Mouse (Mus musculus): ENCODE measurements around the gene Fuk.

Fuk gene

GRCm38 (mm10) chr8:110901839-110902578 is at the start of gene Fuk:
Gene Fuk (minus strand): TSS chr8:110902488.
- WGBS, result 2% methylated on average over 30 of the region's 30 CpGs

- 50% methylated on average over 17 of the region's 17 CpGs for WGBS
These were observed 47.8 kb upstream of the Fuk start for GRCm38 (mm10) chr8:110950065-110950484.

- WGBS, result 77% methylated on average over 4 of the region's 4 CpGs
These were observed 43.4 kb upstream of the Fuk start for GRCm38 (mm10) chr8:110945716-110946115.

- 85% methylated on average over 7 of the region's 7 CpGs for WGBS
These were observed 42.1 kb upstream of the Fuk start for GRCm38 (mm10) chr8:110944276-110944876.

GRCm38 (mm10) chr8:110941453-110941948 is 39.2 kb upstream of the Fuk start:
- 35% methylated on average over 10 of the region's 10 CpGs for WGBS

GRCm38 (mm10) chr8:110940682-110941452 is 38.6 kb upstream of the Fuk start:
- WGBS, result 69% methylated on average over 15 of the region's 15 CpGs

GRCm38 (mm10) chr8:110938882-110939589 is 36.7 kb upstream of the Fuk start:
- WGBS, result 25% methylated on average over 6 of the region's 6 CpGs

- 43% methylated on average over 12 of the region's 12 CpGs for WGBS
These were observed 33.9 kb upstream of the Fuk start for GRCm38 (mm10) chr8:110936217-110936616.

- WGBS, result 89% methylated on average over 2 of the region's 2 CpGs
These were observed 31.0 kb upstream of the Fuk start for GRCm38 (mm10) chr8:110933272-110933671.

- WGBS, result 86% methylated on average over 3 of the region's 3 CpGs
These were observed 30.2 kb upstream of the Fuk start for GRCm38 (mm10) chr8:110932444-110932843.

GRCm38 (mm10) chr8:110931176-110931939 is 29.1 kb upstream of the Fuk start:
- 45% methylated on average over 12 of the region's 12 CpGs for WGBS

GRCm38 (mm10) chr8:110929672-110930071 is 27.4 kb upstream of the Fuk start:
- 98% methylated on average over 8 of the region's 8 CpGs for WGBS

- WGBS, result 74% methylated on average over 5 of the region's 5 CpGs
These were observed 26.8 kb upstream of the Fuk start for GRCm38 (mm10) chr8:110929066-110929465.

GRCm38 (mm10) chr8:110928435-110928834 is 26.1 kb upstream of the Fuk start:
- WGBS, result 90% methylated on average over 7 of the region's 7 CpGs

GRCm38 (mm10) chr8:110926690-110927089 is 24.4 kb upstream of the Fuk start:
- WGBS, result 36% methylated on average over 5 of the region's 5 CpGs

GRCm38 (mm10) chr8:110925691-110926140 is 23.4 kb upstream of the Fuk start:
- 73% methylated on average over 8 of the region's 8 CpGs for WGBS

- 44% methylated on average over 7 of the region's 7 CpGs for WGBS
These were observed 19.4 kb upstream of the Fuk start for GRCm38 (mm10) chr8:110921492-110922230.

GRCm38 (mm10) chr8:110920773-110921277 is 18.5 kb upstream of the Fuk start:
- 27% methylated on average over 3 of the region's 3 CpGs for WGBS

- WGBS, result 3% methylated on average over 37 of the region's 37 CpGs
These were observed 17.9 kb upstream of the Fuk start for GRCm38 (mm10) chr8:110920032-110920772.

Measured in cerebral cortex, adult 2 months (tissue).